Mouse (Mus musculus) liver, adult (tissue): ENCODE data around the gene Prcd.

Experiments used
- GATA4 ChIP-seq: IDR thresholded peaks from 2 replicates; pipeline ENCODE4 v1.6.1; 2014; ENCODE audit warnings: mild to moderate bottlenecking, low read length; ENCODE audit not compliant: insufficient replicate concordance

Gene Prcd

GRCm38 (mm10) chr11:116653234-116653633 is at the start of gene Prcd:
TSS of gene Prcd (plus strand) at chr11:116653534.
- no peak for TF ChIP-seq GATA4

- TF ChIP-seq GATA4: no peak
Measured at GRCm38 (mm10) chr11:116604097-116604496, 49.2 kb upstream of the Prcd start.

GRCm38 (mm10) chr11:116607717-116608116 is 45.6 kb upstream of the Prcd start:
- TF ChIP-seq GATA4: no peak

DNA sequence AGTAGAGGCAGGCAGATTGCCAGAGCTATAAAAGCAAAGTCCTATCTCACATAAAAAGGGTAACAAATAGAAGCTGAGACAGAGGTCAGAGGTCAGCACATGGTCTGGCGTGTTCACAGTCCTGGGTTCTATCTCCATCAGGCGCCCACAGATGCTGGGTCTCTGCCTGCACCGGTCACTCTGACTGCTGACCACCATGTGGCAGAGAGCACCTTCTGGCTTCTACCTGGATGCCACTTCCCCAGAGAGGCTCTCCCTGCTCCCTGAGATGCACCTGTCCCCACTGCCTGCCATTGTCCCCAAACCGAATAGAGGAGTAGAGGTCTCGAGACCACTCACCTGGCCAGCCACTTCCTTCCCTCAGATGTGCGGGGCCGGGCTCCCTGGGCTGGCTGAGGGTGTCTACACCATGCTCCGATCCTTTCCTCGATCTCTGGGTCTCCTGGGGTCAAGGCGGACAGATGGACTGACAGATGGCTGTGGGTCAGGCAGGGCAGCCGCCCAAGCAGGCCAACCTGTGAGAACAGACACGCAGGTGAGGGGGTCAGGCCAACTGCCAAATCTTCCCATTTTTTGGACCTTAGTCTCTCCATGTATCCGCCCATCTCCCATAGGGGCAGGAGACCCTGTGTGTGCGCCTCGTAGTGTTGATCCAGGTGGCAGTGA is 43.2 kb upstream of the Prcd start:
- TF ChIP-seq GATA4: no peak

GRCm38 (mm10) chr11:116611883-116612282 is 41.5 kb upstream of the Prcd start:
- TF ChIP-seq GATA4: no peak

GRCm38 (mm10) chr11:116612554-116612953 is 40.8 kb upstream of the Prcd start:
- no peak for TF ChIP-seq GATA4

GRCm38 (mm10) chr11:116613234-116613633 is 40.1 kb upstream of the Prcd start:
- TF ChIP-seq GATA4: no peak

DNA sequence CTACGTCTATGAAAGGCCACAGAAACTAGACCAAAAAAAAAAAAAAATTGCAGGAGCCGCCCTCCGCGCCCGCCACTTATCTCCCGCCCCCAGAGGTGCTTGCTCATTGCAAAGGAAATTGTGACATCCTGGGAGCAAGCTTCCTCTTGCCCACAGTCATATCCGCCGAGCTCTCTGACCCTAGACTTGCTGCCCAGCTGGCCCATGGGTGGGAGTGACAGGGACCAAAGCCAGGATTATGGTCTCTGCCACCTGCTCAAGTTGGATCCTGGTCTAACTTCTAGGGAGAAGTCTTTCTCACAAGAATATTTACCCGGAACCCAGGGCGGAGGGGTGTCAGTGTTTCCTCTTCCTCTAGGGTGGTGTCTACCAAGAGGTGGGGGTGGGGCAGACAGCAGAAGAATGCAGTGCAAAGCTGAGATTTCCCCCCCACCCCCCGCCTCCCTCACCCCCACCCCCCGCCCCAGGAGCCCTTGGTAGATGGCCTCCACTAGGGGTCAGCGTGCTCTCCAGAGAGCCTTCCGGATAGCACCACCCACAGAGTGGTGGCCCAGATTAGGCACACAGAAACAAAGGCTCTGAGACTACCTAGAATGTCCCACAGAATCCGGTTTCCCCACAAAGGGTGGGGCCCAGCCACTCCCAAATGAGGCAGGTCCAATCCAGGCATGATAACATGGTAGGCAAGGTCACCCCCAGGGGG is 37.4 kb upstream of the Prcd start:
- TF ChIP-seq GATA4: peak; percentile 33; the same call in 1 of the 2 replicates

DNA sequence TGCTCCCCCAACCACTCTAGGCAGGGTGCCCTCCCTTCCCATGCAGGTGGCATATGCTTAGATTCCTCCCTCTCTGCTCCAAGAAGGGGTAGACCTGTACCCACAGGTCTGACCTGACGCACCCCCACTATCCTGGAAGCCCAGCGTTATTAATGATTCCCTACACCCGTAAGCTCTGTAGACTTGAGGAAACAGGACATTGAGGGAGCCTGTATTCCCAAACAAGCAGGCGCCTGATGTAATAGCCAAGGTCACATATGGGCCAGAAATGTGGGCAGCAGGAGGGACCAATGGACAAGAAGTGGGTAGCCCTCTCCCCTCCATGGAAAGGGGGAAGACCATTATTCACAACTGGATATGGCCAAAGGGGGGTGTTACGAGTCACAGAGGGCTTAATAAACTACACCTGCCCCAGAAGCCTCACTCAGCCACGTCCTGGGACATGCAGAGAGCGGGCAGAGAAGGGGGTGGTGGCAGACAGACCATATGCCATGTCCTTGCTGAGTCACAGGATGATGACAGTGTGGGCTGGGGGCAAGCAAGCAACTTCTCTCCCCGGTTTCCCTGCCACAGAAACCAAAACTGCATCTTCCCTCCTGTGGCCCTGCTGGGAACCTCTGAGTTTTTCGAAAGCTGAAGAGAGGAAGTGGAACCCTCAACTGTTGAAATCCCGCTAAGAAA is 36.8 kb upstream of the Prcd start:
- no peak for TF ChIP-seq GATA4

DNA sequence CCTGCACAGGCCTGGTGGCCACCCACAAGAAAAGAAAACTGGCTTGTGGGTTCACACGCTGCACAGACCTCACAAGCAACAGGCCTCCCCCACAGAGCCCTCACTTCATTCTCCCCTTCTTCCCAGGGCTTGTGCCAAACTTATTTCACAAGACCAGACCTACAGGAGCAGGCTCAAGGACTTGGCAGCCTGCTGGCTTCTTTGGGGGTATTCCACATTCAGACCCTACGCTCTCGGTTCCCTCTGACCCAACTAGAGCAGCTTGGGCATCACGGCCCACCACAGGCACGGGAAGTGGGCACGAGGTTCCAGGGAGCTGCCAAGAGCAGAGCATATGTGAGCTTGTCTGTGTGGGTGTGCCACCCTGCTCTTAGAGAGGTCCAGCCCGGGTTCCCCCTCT is 35.7 kb upstream of the Prcd start:
- TF ChIP-seq GATA4: no peak

DNA sequence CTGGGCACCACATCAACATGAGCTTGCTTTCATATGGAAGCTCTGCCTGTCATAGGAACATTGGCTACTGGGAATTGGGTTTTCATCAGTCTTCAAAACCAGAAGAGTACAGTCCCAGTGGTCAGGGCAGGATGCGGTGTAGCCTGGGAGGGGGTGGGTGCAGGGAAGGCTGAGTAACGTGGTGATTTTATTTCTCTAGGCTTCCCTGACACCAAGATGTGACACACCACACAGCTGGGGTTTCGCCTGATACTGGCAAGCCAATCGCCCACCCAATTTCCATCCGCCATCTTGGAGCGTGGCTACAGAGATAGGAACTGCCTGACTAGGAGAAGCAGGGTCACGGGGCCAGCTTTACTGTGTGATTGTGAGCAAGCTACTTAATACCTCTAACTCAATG is 34.7 kb upstream of the Prcd start:
- TF ChIP-seq GATA4: no peak

GRCm38 (mm10) chr11:116619156-116619555 is 34.2 kb upstream of the Prcd start:
- no peak for TF ChIP-seq GATA4

- TF ChIP-seq GATA4: no peak
Measured at GRCm38 (mm10) chr11:116619561-116619960, 33.8 kb upstream of the Prcd start.

DNA sequence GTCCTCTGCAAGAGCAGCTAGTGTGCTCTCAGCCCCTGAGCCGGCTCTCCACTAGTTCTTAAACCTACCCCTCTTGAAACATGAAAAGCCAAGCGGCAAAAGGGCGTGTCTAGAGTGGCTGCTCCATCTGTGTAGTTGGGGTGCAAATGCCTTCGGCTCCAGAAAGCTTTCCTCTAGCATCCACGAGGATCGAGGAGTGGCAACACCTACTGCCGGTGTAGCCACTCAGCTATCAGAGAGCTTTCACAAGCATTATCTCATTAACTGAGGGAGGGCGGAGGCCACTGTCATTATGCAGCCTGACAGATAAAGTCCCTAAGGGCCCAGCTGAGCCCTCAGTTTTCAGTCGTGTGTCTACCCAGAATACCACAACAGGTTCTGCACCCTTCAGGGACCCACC is 33.3 kb upstream of the Prcd start:
- no peak for TF ChIP-seq GATA4

GRCm38 (mm10) chr11:116620559-116621253 is 32.6 kb upstream of the Prcd start:
- no peak for TF ChIP-seq GATA4
